Mouse (Mus musculus) layer of hippocampus, adult 2 months (tissue): Measurements from ENCODE around the gene Zfp446. TPM values are rescaled to one million over a fixed set of nuclear protein-coding genes. Genes with fewer than 3 reads are reported as not detected.
A peak's percentile ranks its signal among the peaks of the same experiment; 100 is the strongest.

ENCODE experiments used
- DNase-seq, 2 experiments: peaks; one replicate each; pipeline ENCODE4 v3.0.0; 2022; ENCODE audit warnings: low spot score in 2 of 2
- H3K27ac ChIP-seq: fragments of 200-600 bp; 2 replicates; pipeline ENCODE4 v1.8.1; 2022
- H3K4me3 ChIP-seq: fragments of 200-600 bp; 2 replicates; pipeline ENCODE4 v1.8.1; 2022; ENCODE audit warnings: mild to moderate bottlenecking
- CTCF ChIP-seq: fragments of 200-600 bp; conservative IDR thresholded peaks from 2 replicates; pipeline ENCODE4 v1.8.1; 2022; ENCODE audit warnings: antibody characterized with exemption, mild to moderate bottlenecking, moderate library complexity
- total RNA-seq, 2 experiments: library from RNA; stranded (reverse); gene quantifications; 2 replicates each; pipeline ENCODE4 v1.2.3; 2021

The Zfp446 gene
- total RNA-seq, 2 experiments from 2014 or later: 8.7 to 11.5 TPM

DNA sequence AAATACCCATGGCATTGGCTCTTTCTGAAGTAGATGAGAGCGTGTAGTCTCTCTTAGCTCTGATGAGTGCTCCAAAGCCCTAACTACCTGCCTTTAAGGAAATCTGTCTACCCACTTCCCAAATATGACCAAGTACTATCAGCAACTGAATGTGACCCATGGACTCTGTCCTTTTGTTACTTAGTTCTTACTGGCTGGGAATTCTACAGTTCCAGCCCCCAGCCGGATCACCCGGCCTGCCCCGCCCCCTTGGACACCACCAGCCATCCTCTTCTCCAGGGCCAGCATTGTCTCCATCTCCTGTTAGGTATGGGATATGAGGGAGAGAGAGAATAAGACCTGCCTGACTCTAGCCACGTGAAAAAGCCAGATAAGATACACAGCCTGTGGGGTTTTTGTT is 20.4 kb downstream of the Zfp446 start, which contains the start of gene Slc27a5:
Gene Slc27a5 (minus strand): TSS at position 140 of the 400 bp plus-strand sequence.
- no peak within 1 kb of the TSS for H3K27ac ChIP-seq
- H3K4me3 ChIP-seq: no peak within 1 kb of the TSS
- no peak for DNase-seq
- no peak for TF ChIP-seq CTCF

DNA sequence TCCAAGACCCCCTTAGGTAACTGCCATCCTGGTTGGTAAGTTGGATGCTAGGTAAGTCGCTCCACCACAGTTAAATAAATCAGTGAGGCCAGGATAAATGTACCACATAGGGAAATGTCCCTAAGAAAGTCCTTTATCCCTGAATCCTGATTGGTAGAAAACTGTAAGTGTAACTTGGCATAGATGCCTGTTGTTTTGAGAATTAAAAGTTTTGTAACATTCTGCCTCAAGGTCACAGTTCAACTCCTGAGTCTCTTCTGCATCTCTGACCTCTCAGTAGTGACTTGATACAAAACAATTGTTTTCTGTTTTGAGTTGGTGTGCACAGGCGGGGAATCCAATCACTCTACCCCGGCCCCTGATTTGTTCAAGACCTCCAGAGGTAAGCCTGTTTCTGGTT is 21.2 kb downstream of the Zfp446 start, which contains the start of gene Trim28:
Gene Trim28 (plus strand): TSS at position 264 of the 400 bp plus-strand sequence.
- no peak for TF ChIP-seq CTCF
- Histone ChIP-seq H3K4me3 (no peak within 1 kb of the TSS), H3K27ac (no peak within 1 kb of the TSS)
- no peak for DNase-seq

DNA sequence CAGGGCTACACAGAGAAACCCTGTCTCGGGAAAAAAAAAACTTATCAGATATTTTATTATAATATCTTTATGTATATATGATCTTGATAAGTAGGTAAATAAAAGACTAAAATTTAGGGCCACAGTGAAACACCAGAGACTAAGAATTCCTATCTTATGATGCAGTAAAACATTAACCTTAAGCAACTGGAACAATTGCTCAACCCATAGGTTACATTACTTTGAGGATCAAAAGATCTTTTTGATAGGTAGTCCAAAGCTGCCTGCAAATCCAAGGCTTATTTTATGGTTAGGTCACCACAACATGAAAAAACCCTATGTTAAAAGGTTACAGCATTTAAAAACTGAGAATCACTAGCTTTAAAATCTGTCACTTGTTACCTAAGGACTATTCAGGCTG is 23.9 kb downstream of the Zfp446 start:
- no peak for DNase-seq
- no peak overlapping the region for H3K4me3 ChIP-seq
- H3K27ac ChIP-seq: no peak overlapping the region
- TF ChIP-seq CTCF: no peak

DNA sequence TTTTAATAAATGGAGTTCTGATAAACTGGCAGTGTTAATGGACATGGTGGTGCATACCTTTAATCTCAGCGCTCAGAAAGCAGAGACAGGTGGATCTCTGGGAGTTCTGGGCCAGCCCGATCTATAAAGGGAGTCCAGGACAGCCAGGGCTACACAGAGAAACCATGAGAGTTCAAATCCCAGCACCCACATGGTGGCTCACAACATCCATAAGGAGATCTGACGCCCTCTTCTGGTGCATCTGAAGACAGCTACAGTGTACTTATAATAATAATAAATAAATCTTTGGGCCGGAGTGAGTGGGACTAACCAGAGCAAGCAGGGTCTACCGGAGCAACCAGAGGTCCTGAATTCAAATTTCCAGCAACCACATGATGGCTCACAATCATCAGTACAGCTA is 25.7 kb downstream of the Zfp446 start:
- no peak overlapping the region for H3K4me3 ChIP-seq
- H3K27ac ChIP-seq: no peak overlapping the region
- peak; percentile 18; the same call in 1 of the 2 replicates for TF ChIP-seq CTCF
- no peak for DNase-seq

DNA sequence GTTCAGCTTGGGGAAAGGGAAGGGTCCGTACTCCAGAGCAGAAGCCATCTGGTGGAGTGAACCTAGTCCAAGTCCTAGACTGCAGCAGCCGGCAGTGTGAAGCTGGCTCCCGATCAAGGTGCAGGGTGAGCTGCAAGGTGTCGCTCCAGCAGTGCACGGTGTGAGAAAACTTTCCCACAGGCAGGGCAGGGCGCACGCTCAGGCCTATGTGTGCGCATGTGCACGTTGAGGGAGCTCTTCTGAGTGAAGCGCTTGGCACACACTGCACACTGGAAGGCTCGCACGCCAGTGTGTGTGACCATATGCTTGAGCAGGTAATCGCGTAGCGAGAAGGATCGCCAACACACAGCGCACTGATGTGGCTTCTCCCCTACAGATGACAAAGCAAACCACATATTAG is 28.4 kb downstream of the Zfp446 start:
- Histone ChIP-seq H3K4me3 (no peak overlapping the region), H3K27ac (no peak overlapping the region)
- TF ChIP-seq CTCF: no peak
- DNase-seq: no peak

DNA sequence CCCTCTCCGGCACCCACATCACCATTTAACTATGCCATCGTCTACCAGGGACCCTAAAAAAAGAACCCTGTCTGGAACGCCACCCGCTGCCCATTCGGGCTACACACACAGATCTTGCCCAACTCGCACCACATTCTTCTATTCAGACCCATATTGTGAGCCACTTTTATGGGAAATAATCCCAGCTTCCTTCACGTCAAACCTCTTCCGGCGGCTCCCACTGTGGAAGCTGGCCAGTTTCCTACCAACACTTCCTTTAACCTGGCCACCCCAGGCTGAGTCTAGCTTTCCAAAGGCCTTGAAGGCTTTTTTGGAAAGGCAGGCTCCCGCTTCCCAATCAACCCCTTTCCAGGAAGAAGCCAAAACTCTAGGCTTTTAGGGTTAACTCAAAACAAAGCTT is 28.9 kb downstream of the Zfp446 start:
- TF ChIP-seq CTCF: no peak
- Histone ChIP-seq H3K27ac (no peak overlapping the region), H3K4me3 (no peak overlapping the region)
- no peak for DNase-seq

DNA sequence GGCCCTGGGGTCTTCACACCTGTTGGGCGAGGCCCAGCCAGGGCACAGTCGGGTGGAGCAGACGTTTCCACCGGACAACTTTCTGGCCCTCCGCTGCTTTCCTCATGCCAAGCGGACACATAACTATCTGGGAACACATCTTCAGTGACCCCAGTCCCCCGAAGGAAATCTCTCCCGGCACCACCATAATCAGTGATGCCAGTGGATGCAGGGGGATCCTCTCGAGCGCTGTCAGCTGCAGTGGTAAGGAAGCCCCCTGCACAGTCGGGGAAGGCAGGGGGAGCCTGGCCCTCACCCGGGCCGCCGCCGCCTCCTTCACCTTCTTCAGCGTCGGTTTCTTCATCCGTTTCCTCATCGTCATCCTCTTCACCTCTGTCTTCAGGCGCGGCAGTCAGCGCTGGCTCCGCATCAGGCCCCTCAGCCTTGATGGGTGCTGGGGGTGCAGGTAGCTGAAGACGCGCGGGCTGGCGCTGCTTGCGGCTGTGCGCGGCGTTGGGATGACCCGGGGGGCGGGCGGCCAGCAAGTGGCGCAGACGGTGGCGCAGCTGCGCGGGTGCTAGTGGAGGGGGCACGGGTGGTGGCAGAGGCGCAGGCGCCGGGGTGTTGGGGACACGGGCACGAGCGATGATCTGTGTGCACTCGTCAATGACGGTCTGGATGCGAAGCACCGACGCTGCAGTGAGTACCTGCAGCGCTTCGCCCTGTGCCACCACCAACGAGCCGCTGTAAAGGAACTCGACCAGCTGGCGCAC is 29.9 kb downstream of the Zfp446 start:
- Histone ChIP-seq H3K4me3 (peak overlapping the region; percentile 9; the same call in 1 of the 2 replicates), H3K27ac (no peak overlapping the region)
- DNase-seq: peak in 1 of 2 experiments; percentile 45
- no peak for TF ChIP-seq CTCF

DNA sequence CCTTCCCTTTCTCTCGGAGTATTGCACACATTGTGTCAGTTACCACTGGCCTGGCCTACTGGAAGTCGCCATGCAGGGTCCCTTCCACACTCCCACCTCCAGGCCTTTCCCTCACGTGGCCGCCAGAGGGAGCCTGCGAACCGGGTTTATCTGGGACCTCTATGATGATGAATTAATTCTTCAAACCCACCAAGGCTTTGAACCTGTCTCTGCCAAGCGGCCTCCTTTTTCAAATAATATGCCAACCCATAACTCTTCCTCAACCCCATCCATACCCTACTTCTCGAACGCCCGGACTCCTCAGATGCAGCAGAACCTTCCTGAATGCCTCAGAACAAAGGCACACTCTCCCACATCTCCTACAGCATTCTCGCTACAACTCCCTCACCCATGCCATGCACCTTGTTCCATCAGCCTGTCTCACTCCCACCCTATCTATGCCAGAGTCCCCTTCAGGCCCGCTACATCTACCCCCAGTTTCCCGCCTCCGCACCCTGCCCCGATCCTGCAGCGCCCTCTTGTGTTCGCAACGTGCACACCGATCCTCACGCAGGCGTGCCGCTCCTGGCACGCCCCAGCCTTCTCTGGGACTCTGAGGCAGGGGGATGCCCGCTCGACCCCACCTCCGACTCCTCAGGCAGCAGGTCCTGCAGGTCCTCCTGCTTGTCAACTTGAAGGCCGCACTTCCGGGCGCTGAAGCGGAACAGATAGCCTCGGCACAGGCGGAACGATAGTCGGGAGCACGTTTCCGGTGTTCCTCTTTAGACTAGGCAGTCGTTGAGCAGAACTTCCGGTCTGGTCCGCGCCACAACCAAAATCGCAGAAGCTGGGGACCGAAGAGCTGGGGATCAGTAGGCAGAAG is 31.7 kb downstream of the Zfp446 start:
- TF ChIP-seq CTCF: peak; percentile 72
- DNase-seq: peak; percentile 89 to 92
- Histone ChIP-seq H3K4me3 (peak overlapping the region; percentile 94), H3K27ac (peak overlapping the region; percentile 99)

DNA sequence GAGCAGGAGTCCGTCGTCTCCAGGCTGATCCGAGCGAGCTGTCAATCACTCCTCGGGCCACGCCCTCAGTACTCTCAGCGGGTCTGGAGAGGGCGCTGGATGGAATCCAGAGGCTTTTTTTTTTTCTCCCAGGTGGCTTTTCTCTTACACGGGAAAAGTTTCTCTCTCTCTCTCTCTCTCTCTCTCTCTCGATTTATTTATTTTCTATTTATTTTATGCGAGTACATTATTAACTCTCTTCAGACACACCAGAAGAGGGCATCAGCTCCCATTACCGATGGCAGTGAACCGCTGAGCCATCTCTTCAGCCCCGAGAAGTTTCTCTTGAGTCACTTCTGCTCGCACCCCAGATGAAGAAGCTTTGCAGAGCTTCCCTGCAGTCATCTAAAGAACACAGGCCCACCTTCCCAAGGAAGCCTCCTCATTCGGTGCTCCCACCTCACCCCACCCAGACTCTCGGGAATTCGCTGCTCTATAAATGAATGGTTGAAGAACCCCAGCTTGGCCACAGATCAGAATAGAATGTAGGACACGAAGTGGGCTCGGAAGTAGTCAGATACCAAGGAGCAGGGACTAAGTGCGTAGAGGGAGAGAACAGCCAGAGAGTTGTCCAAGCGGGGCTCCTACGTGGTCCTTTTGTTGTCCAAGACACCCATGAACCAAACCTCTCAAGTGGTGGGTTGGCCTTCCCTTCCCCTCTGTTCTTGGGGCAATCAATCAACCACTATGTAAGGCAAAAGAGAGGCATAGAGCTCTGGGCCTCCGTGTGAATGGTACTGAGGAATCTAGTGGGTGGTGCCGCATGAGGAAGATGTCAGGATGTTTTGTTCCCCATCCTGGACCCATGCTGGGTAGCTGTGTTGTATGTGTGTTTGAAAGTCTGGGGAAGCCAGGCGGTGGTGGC is 32.6 kb downstream of the Zfp446 start, which contains the start of gene Zbtb45:
Gene Zbtb45 (minus strand): TSS at position 30 of the 904 bp plus-strand sequence.
- DNase-seq: no peak
- peak within 1 kb of the TSS; percentile 99 for H3K27ac ChIP-seq
- H3K4me3 ChIP-seq: peak within 1 kb of the TSS; percentile 94
- TF ChIP-seq CTCF: no peak

DNA sequence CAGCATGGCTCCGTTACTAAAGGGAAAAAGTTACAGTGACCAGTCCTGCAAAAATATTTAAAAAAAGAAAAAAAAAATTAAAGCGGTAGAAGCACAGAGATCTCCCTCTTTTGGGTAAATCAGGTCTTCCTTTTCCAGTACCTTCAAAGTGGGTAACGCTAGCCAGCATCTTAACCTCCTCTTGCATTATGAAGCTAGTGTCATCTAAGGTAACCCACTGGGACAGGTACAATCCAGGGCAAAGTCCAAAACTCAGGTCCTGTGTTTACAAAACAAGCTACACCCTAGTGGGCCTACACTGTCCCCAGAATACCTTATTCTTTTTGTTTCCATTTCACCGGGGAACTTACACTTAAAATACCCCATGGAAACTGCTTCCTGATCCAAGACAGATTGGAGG is 36.0 kb downstream of the Zfp446 start:
- DNase-seq: no peak

DNA sequence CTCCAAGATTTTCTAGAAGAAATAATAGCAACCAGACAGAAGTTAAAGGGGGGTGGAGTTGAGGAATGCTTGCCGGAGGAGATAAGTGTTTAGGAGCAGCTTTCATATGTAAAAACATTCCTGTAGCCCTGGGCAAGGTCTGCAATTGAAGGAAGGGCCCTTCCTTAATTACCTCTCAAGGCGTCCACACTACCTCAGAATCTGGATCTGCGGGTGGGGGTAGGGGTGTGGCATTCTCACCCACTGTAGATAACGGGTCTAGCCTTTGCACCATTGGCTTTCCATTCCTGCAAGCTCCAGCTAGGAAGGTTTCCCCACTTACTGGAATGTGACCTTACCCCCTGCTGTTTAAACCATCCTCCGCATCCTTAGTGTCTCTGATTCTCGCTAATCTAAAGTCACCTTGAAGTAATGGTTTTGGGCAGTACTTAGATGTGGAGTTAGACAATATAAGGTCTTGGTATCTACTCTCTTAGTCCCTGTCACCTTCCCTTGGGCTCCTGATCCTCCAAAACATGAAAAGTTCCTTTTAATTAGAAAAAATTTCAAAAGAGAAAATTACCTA is 36.7 kb downstream of the Zfp446 start:
- no peak for TF ChIP-seq CTCF
- Histone ChIP-seq H3K4me3 (no peak overlapping the region), H3K27ac (no peak overlapping the region)
- DNase-seq: no peak

More for the DNA sequence above, 36.0 kb downstream of the Zfp446 start:
- no peak for TF ChIP-seq CTCF
- Histone ChIP-seq H3K4me3 (no peak overlapping the region), H3K27ac (no peak overlapping the region)

DNA sequence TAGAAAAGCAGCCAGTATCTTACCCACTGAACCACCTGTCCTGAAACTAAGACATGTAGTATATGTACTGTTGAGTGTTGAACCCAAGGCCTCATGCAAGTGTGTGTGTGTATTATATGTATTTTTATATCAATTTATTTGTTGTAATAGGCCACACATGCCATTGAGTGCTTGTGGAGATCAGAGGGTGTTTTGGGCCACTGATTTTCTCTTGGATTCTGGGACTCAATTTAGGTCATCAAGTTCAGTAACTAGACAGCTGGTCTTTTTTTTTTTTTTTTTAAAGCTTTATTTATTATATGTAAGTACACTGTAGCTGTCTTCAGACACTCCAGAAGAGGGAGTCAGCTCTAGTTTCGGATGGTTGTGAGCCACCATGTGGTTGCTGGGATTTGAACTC is 37.6 kb downstream of the Zfp446 start:
- no peak overlapping the region for H3K27ac ChIP-seq
- no peak for TF ChIP-seq CTCF
- no peak for DNase-seq

More for the DNA sequence above, 37.6 kb downstream of the Zfp446 start:
- no peak overlapping the region for H3K4me3 ChIP-seq
